Mouse (Mus musculus): ENCODE data around the gene Atp1b3.
A peak's percentile ranks its signal among the peaks of the same experiment; 100 is the strongest.
"Not testable (repeated sequence)": the region's sequence is repeated elsewhere in the genome, so short reads cannot be mapped to it uniquely, and the experiment has no call there.

Atp1b3 gene

DNA sequence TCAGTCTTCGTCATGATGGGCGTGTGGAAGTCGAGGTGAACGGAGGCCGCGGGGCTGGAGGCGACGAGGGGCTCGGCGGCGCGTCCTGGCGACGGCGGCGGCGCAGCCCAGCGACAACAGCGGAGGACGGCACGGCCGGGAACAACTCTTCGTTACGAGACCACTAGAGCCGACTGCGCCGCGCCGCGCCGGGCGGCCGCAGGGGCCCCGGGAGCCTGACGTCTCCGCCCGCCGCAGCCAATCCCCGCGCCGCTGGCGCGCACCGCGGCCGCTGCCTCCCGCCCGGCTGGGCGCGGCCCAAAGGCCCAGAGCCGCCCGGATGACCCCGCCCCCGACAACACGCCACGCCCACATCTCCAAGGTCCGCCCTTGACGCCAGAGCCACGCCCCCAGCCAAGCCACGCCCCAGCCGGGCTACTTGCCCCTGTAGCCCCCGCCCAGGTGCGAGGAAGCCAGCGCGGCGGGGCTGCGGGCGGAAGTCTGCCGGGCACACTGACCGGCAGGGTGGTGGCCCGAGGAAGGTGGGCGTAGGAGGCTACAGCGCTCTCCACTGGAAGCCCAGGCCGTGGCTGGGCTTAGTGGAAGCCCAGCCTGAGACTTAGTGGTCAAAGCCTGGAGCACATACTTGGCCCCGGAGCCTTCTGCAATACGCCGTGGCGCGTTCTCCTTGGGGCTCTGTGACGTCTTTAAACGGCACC, at the start of gene Atp1b3:
Gene Atp1b3, minus strand, starts transcription at position 302 of the 698 bp plus-strand sequence.
- DNase-seq: peak; percentile 97

DNA sequence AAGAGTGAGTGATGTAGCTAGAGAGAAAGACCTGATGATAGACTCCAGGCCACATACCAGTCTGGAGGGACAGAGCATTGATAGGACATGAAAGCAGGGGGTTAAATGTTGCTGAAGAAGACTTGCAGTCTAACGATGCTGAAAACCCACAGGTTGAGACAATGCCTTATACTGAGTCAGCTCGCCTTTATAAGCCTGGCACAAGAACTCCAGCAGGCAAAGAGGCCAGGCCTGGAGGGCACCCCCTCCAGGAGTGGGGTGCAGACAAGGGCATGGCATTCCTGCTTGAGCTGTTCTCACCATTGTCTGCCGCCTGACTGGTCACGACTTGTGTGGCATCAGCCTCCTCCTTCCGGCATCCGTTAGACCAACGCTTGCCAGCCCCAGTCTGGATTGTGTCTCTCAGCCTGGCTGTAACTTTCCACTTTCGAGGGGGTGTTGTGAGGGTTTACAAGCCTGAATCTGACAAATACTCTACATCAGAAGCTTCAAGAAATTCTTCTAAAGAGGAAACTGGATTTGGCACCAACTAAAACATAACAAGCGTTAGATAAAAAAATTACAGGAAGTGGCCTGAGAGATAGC, 48.7 kb upstream of the Atp1b3 start:
- peak; percentile 80 for DNase-seq

DNA sequence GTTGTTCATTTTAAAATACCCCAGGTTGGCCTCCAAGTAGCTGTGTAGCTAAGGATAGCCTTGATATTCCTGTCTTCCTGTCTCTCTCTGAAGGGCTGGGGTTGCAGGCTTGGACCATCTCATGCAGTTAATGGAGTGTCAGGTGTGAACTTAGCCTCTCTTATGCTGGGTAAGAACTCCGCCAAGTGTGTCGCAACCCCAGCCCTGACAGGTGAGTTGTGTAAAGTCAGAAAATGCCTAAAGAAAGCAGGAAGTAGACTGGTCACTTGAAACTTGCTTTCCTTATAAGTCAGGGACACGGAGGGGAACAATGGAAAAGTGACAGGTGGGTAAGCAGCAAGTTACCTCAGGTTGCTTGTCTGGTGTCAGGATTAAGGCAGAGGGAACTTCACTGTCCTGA, 40.1 kb upstream of the Atp1b3 start:
- no peak for DNase-seq

DNA sequence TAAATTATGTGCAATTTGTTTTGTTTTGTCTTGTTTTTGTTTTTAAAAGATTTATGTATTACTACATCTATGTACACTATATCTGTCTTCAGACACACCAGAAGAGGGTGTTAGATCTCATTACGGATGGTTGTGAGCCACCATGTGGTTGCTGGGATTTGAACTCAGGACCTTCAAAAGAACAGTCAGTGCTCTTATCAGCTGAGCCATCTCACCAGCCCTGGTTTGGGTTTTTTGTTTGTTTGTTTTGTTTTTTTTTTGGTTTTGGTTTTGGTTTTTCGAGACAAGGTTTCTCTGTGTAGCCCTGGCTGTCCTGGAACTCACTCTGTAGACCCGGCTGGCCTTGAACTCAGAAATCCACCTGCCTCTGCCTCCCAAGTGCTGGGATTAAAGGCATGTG, 35.7 kb upstream of the Atp1b3 start:
- DNase-seq: not testable (repeated sequence)

DNA sequence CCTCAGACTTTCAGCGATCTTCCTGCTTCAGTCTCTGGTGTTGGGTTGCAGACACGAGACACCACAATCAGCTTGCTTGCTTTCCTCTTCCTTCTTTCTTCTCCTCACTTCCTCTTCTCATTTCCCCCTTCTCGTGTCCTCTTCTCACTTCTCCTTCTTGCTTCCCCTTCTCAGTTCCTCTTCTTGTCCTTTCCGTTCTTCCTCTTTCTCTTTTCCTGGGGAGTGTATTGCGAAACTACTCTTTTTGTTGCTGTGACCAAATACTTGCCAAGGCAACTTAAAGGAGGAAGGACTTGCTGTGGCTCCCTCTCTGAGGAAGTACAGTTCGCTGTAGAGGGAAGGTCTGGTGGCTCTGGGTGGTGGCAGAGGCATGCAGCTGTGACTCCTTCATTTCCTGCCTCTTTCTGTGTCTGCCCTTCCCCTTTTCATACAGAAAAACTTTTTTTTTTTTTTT, 35.2 kb upstream of the Atp1b3 start:
- DNase-seq: no peak

DNA sequence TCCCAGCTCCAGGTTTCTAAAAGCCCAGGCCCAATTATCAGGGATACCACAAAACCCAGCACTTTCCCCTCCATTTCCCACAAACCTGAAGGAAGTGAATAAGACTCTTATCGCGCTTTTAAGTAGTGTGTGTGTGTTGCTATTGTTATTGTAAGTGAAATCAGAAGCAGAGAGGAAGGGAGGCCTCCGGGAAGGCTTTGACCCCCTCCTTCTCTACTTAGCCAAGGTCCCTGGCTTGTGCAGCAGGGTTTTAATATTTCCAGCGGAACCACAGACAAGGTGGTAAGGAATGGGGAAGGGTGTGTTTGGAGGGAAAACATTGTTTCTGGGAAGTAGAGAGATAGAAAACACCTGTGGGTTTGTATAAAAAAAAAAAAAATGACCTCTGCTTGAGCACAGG, 34.4 kb upstream of the Atp1b3 start:
- DNase-seq: no peak

DNA sequence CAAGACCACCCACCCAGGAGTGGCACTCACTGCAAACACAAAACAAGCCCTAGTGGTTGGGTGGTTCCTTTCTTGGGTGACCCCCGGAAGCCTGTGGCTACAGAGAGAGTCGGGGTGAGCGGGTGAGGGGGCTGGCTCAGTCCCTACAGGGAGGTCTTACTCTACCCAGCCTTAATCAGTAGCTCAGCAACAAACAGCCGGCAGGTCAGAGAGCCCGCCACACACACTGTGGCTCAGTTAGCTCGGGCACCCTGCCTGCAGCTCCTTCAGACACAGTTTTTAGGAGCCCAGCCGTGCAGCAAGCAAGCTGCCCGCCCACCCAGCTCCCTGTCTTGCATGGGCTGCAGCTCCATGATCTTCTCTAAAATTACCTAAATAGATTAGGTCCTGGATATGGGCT, 33.9 kb upstream of the Atp1b3 start:
- peak; percentile 61 for DNase-seq

DNA sequence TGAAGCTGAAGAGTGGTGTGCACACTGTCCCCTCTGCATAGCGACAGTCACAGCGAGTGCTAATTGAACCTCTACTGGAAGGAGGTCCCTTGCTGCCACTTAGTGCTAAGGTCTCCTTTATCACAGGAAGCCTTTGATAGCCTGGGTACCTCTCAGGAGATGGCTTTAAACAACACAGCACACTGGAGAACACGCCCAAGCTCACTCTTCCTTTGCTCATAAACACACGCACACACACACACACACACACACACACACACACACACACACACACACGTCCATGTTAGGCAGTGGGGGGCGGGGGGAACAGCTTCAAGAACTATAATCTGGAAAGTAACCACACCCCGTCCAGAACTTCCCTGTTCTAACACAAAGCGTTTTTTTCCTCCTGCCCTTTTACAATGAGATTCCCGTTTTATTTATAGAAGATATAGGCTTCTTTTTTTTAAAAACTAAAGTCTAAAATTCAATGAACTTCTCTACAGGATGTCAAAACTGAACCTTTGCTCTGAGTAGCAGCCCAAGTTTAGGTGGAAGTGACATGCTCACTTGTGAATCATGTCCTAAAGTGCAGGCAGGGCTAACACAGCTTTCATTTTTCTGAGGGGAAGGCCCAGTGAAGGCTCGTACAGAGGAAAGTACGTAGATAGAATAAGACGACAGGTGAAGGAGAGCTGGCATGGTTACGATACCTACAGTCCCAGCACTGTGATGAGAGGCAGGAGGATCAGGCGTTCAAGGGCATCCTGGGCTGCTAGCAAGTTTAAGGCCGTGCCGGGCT, 30.9 kb upstream of the Atp1b3 start:
- DNase-seq: no peak

DNA sequence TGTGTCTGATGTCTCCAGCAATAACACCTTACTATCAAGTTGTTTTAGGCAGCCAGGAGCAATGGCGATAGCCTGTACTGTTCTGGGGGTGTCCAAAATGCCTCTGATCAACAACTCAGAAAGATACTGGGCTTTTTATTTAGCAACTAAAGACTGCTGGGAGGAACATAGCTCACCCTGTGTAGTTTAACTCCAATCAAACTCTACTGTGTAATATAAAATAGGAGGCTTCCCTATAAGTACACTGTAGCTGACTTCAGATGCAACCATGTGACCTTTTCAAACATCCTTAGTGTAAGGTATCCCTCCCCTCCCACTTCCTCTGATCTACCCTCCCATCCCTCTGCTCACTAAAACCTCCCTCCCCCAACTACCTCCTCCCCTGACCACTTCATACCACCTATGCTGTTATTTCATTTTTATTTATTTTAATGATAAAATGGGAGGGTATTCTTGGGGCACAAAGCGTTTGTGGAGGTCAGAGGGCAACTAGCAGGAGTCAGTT, 29.5 kb upstream of the Atp1b3 start:
- DNase-seq: no peak

DNA sequence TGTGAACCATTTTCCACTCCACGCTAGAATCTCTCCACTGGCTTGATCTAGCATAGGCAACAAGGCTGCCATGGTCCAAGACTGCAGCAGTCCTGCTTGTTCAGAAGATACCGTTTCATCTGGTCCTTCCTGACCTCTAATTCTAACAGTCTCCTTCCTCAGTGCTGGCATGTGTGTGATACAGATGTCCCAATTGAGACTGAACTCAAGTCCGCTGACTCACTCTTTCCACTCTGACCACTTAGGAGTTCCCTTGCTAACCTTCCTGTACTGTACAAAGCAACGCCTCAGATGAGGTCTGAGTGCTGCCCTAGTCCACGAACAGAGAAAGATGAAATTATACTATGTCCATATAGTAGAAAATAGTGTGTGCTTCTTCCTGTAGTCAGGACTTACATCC, 28.9 kb upstream of the Atp1b3 start:
- DNase-seq: no peak

DNA sequence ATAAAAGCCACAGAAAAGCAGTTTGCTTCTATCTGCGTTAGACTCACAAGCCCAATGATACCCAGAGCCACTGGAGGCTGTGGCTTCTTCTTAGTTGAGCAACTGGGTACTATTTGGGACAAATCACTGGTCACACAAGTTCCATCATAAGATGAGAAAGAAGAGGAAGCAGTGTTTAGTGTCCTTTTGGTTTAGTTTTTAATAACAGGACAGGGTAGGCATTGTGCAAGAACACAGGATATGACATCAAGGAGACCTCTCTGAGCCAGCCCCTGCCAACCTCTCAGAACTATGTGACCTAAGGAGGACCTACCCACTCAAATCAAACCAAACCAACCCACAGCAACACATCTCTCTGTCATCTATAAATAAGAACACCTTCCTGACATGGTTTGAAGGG, 27.7 kb upstream of the Atp1b3 start:
- DNase-seq: no peak

DNA sequence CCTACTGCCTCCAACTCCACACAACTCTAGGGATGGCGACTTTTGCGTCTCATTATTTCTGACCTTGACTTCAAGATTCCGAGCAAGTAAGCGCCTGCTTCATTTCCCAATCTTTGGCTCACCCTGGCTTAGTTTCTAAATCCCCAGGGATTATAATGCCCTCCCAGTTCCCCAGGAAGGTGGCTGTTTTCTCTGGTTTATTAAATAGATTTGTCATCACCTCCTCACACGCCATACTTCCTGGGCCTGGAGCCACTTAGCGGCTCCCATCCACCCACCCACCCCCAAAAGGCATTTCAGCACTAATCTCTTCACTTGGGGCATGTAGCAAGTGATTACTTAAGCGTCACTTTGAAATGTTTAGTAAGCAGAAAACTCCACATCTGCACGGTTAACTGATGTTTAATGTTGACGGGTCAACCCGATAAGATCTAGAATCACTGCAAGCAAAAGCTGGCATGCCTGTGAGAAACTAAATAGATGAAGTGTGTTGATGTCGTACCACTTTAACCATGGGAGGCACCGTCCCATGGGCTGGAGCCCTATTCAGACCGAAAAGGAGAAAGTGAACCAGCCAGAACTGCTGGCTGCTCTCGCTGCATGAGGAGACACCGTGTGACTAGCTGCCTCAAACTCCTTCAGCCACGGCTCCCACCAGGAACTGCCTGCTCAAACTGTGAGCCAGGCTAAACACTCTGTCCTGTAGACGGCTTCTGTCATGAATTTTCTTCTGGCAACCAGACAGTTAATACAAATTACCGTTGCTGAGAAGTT, 19.7 kb upstream of the Atp1b3 start:
- peak; percentile 26 for DNase-seq

DNA sequence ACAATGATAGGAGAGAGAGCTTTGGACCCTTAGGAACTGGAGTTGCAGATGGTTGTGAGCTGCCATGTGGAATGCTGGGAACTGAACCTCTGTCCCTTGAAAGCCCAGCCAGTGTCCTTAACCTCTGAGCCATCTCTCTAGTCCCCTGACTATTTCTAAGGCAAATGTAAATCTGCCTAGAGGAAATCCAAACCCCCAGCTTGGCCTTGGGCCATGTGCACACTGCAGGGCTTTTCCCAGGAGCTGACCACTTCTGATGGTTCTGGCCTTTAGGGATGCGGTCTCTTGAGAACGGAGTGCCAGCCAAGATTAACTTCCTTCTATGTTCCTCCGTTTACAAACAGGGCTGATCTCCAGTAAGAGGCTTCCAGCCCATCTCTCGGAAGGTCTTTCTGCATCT, 18.5 kb upstream of the Atp1b3 start:
- DNase-seq: no peak

DNA sequence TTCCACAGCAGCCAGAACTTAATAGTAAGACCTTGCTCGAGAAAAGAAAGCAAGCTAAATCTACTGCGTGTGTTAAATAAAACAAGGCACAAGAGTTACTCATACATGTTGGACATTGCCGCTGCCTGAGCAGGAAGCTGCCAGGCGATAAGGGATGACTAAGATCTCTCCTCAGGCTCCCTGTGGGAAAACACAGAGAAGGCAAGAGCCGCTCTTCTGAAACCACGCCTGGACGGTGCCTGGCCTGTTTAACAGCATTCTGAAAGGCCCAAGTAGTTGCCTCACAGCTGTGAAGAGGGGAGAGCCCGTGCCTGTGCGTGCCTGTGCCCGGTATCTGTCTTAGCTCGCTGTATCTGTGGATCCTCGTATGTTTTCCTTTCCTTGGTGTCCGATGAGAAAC, 17.2 kb upstream of the Atp1b3 start:
- no peak for DNase-seq

DNA sequence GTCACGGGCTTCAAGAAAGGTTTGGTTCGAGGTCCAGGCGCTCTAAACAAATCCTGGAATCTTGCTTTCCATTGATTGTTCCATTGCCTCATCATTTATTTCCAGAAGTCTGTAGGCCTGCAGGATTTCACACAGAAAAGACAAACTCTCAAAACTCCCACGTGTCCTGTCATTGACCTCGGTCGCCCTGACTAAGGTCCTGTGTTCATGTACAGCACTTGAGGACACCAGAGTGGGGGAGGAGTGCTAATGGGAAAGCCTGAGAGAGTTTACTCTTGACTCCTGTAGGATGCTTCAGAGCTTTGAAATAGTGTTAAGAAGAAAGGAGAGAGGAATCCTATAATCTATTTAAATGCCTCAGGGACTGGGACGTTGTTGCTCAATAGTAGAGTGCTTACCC, 15.3 kb upstream of the Atp1b3 start:
- DNase-seq: no peak

DNA sequence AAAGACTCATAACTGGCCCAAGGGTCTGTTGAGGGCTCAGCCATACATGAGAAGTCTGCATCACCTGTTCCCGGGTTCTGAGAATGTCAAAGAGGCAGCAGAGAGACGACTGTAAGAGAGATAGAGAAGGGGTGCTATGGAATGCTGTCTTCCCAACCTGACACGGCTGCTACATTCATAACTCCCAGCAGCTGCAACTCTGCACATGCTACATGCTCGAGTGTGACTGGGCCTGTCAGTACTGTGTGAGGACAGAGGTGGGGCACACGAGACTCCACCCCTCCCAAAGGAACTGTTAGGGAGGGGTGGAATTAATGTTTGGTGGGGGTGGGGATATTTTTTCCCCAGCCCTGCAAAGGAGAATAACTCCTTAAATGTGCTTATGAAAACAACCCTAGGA, 14.5 kb upstream of the Atp1b3 start:
- DNase-seq: no peak

DNA sequence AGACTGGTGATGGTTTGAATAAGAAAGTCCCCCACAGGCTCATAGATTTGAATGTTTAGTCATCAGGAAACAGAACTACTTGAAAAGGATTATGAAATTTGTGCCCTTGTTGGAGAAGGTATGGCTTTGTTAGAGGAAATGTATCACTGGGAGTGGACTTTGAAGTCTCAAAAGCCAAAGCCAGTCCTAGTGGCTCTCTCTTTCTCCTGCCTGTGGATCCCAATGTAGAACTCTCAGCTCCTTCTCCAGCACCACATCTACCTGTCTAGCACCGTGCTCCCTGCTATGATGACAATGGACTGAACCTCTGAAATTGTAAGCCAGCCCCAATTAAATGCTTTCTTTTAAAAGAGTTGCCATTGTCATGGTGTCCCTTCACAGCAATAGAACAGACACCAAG, 12.9 kb upstream of the Atp1b3 start:
- DNase-seq: no peak

DNA sequence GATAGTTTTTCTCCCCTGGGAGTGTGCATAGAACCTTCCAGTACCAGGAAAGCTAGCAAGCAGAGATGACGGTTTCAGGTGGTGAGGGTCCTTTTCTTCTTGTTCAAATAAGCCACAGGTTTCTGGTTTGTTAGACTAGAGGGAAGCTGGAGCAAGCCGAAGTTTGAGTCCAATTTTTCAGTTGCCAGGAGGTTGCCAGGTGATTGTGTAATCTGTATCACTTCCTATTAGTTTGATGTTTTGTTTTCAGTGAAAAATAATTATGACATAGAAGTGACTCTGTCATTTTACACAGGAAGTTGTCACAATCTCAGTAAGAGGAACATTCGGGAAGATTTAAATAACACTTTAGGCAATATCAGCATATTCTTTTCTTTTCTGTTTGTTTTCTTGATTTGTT, 11.6 kb upstream of the Atp1b3 start:
- no peak for DNase-seq

DNA sequence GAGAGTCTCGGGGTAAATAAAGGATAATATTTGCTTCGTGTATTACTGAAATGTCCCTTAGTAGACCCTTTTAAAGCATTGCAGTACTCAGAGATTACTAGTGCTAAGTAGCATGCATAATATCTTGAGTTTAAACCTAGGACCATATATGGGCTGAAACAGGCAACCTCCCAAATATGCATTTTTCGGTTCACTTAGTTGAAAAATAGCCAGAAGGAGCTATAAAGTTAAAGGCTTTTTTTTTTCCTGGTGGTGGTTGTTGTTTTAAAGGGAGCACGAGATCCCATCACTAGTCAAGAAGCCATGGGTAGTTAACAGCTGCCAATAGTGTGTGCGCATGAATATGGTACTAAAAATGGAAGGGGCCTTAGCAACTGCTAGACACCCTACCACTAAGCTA, 6.8 kb upstream of the Atp1b3 start:
- DNase-seq: no peak

DNA sequence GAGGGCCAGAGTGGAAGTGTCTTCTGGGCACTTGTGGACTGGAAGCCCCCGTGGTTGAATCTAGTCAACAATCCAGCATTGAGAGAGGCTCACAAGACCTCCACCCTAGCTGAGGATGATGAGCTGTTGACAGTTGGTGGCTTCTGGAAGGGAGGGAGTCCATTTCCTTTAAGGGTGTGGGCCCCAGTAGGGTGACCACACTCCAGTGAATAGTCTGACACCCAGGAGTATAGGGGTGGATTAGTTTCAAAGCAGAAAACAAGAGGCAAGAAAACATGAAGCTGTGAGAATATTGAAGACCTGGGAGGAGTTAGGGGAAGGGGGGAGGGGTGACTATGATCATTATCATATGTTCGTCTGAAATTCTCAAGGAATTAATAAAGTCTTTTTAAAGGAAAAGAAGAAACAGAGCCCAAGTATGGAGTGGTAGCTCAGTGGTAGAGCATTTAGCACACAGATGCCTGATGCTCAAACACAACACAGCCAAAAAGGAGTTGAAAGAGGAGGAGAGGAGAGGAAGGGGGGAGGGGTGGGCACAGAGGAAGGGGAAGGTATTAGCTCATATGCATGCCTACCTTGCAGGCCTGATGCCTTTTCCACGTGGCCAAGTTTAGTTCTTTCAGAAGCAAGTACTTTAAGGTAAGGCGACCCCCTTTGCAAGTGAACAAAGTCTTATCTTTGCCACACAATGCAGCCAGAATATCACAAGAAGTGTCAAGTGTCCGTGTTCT, 5.6 kb upstream of the Atp1b3 start:
- DNase-seq: no peak

DNA sequence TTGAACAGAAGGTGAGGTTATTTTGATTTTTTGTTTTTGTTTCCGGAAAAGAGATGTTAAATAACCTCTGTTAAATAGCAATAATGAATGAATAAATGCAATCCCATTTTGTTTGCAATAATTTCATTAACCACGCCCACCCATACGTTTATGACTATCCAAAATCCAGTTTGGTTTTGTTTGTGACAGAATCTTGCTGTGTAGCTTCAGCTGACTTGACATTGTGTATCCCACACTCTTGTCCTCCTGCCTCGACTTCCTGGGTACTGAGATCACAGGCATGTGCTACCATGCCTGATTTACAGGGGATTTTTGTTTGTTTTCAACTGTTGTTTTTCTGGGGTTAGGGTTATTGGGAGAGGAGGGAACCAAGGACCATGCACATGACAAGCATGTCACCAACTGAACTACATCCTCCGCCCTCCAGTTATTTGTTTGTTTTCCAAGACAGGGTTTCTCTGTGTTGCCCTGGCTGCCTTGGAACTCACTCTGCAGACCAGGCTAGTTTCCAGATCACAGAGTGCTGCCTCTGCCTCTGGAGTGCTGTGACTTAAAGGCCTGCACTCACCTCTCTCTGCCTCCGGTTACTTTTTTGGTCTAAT, 1.1 kb upstream of the Atp1b3 start:
- DNase-seq: no peak

DNA sequence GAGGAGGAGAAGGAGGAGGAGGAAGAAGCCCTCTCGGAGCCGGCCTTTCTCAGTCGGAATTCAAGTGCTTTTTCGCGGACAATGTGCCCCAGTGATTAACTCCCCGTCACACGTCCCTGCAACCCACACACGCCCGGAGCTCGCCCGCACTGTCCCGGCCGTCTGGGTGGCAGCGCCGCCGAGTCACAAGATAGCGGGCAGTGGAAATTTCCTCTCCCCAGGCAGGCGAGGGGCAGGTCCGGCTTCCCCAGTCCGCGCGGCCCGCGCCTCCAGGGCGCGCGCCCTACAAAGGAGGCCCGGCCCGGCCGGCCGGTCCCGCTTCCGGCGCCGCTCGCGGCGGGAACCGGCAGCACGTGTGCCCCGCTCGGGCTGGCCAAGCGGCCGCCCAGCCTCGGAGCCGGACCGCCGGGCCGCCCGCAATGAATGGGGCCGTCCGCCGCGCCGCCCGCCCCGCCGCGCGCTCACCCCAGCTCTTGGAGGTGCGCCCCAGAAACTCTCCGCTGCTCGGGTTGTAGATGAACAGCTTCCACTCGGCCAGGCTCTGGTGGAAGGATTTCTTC, 581 bp downstream of the Atp1b3 start:
- peak; percentile 72 for DNase-seq
